ENCODE assay signal across 10 mouse cellular contexts in genomic region chr1:184864381-184864801, GRCm38 (mm10). TPM values are rescaled to one million over a fixed set of nuclear protein-coding genes. Genes with fewer than 3 reads are reported as not detected.
DNase-seq lines count a peak whose midpoint lies in the region; ATAC-seq lines count a peak whose summit lies in the region.
"Had no signal": no experiment of that assay in that cellular context is flagged by ENCODE, and none has a peak within 500 bp of the region (broad histone marks: within the 10 kb centered on the region; RNA-seq: fewer than 3 reads in every experiment).

No protein-coding gene starts in this region.

- H3K27me3 ChIP-seq in neural tube, embryonic 13.5 days = peaks cover 15% of the 10 kb centered on the region
- H3K27me3 ChIP-seq in heart, embryonic 15.5 days = no peaks in the 10 kb centered on the region
- no peaks in the 10 kb centered on the region for H3K27me3 ChIP-seq in stomach, embryonic 16.5 days (ENCODE audit: control insufficient read depth, insufficient read depth, low read length)
- H3K27me3 ChIP-seq in forebrain, embryonic 14.5 days (replicated peaks; ENCODE audit: control insufficient read depth, insufficient read depth, low read length) = no peaks in the 10 kb centered on the region; the same call in 1 of the 2 replicates

- H3K4me1 ChIP-seq in neural tube, embryonic 13.5 days (replicated peaks) = no peaks in the 10 kb centered on the region
- H3K4me1 ChIP-seq in heart, embryonic 15.5 days (replicated peaks) = 0 out of 2 replicates have a peak, but pooled peaks cover 3% of the 10 kb centered on the region
- H3K4me1 ChIP-seq in stomach, embryonic 16.5 days (ENCODE audit: control insufficient read depth, insufficient read depth, low read length) = no peaks in the 10 kb centered on the region
- no peaks in the 10 kb centered on the region for H3K4me1 ChIP-seq in forebrain, embryonic 14.5 days (ENCODE audit: control insufficient read depth, insufficient read depth, low read length)

- H3K4me2 ChIP-seq in neural tube, embryonic 13.5 days = no peak overlapping the region
- H3K4me2 ChIP-seq in heart, embryonic 15.5 days = no peak overlapping the region
- no peak overlapping the region for H3K4me2 ChIP-seq in stomach, embryonic 16.5 days (ENCODE audit: low read depth, low read length)
- no peak overlapping the region for H3K4me2 ChIP-seq in forebrain, embryonic 14.5 days (ENCODE audit: low read length)
- H3K4me2 ChIP-seq: neural tube, embryonic 12.5 days had no signal

- 27% methylated on average over 7 of the region's 7 CpGs for WGBS in neural tube, embryonic 13.5 days
- whole genome bisulfite sequencing in heart, embryonic 15.5 days = 36% methylated on average over 7 of the region's 7 CpGs
- WGBS in stomach, embryonic 16.5 days = 42% methylated on average over 7 of the region's 7 CpGs
- 16% methylated on average over 7 of the region's 7 CpGs for WGBS in forebrain, embryonic 14.5 days

- H3K9ac ChIP-seq in neural tube, embryonic 13.5 days = no peak overlapping the region
- no peak overlapping the region for H3K9ac ChIP-seq in heart, embryonic 15.5 days
- no peak overlapping the region for H3K9ac ChIP-seq in stomach, embryonic 16.5 days (ENCODE audit: low read length)
- H3K9ac ChIP-seq in forebrain, embryonic 14.5 days (ENCODE audit: low read length) = no peak overlapping the region
- H3K9ac ChIP-seq: neural tube, embryonic 12.5 days had no signal

- H3K36me3 ChIP-seq in neural tube, embryonic 13.5 days = no peaks in the 10 kb centered on the region
- H3K36me3 ChIP-seq in heart, embryonic 15.5 days = no peaks in the 10 kb centered on the region
- no peaks in the 10 kb centered on the region for H3K36me3 ChIP-seq in stomach, embryonic 16.5 days (ENCODE audit: control insufficient read depth, insufficient read depth, low read length)
- no peaks in the 10 kb centered on the region for H3K36me3 ChIP-seq in forebrain, embryonic 14.5 days (ENCODE audit: control insufficient read depth, insufficient read depth, low read length)
- H3K36me3 ChIP-seq: neural tube, embryonic 12.5 days had no signal

- no peak for DNase-seq in neural tube, embryonic 10.5 days (ENCODE audit: extremely low spot score, low spot score)
- DNase-seq in kidney, postnatal 25 days = peak; percentile 60 to 76
- no peak for DNase-seq in urinary bladder, adult 18-20 months (ENCODE audit: low spot score in 2 of 2)
- no peak for DNase-seq in forebrain, embryonic 14.5 days (ENCODE audit: low spot score)
- no peak for DNase-seq in thymus, postnatal 14 days
- DNase-seq: cerebellum, adult 8-10 months had no signal

- no peak overlapping the region for H3K4me3 ChIP-seq in neural tube, embryonic 13.5 days
- no peak overlapping the region for H3K4me3 ChIP-seq in heart, embryonic 15.5 days
- no peak overlapping the region for H3K4me3 ChIP-seq in stomach, embryonic 16.5 days (replicated peaks; ENCODE audit: low read length)
- no peak overlapping the region for H3K4me3 ChIP-seq in forebrain, embryonic 14.5 days (ENCODE audit: low read depth, low read length)
- H3K4me3 ChIP-seq: neural tube, embryonic 12.5 days had no signal

- H3K9me3 ChIP-seq in neural tube, embryonic 13.5 days = no peaks in the 10 kb centered on the region
- no peaks in the 10 kb centered on the region for H3K9me3 ChIP-seq in heart, embryonic 15.5 days (replicated peaks)
- no peaks in the 10 kb centered on the region for H3K9me3 ChIP-seq in stomach, embryonic 16.5 days (replicated peaks; ENCODE audit: control insufficient read depth, low read length)
- no peaks in the 10 kb centered on the region for H3K9me3 ChIP-seq in forebrain, embryonic 14.5 days (replicated peaks; ENCODE audit: control insufficient read depth, low read length)
- H3K9me3 ChIP-seq: neural tube, embryonic 12.5 days had no signal

- H3K27ac ChIP-seq in neural tube, embryonic 13.5 days (replicated peaks) = peak overlapping the region; percentile 42; the same call in 1 of the 2 replicates
- peak overlapping the region; percentile 55 for H3K27ac ChIP-seq in heart, embryonic 15.5 days
- peak overlapping the region; percentile 11; the same call in 1 of the 2 replicates for H3K27ac ChIP-seq in stomach, embryonic 16.5 days (ENCODE audit: low read length)
- no peak overlapping the region for H3K27ac ChIP-seq in forebrain, embryonic 14.5 days (ENCODE audit: low read depth, low read length)
- H3K27ac ChIP-seq: neural tube, embryonic 12.5 days had no signal

- ATAC-seq in neural tube, embryonic 13.5 days (ENCODE audit: low read depth) = no peak
- ATAC-seq in heart, embryonic 15.5 days (replicated peaks; ENCODE audit: insufficient number of reproducible peaks, insufficient read depth, low FRiP score, low read depth) = peak; percentile 58; the same call in 1 of the 2 replicates
- ATAC-seq in stomach, embryonic 16.5 days (ENCODE audit: insufficient read depth, low FRiP score) = no peak
- no peak for ATAC-seq in forebrain, embryonic 14.5 days

RNA-seq across cellular contexts. Expression of gene Marc2, which starts 18.1 kb away (rescaled TPM):
- polyA plus RNA-seq in neural tube, embryonic 13.5 days (2015; fragmentation: Nextera tagmentation; extraction: Ambion mirVana) = 116 and 124 TPM in 2 replicates
- polyA plus RNA-seq in heart, embryonic 15.5 days (2015; fragmentation: Nextera tagmentation; extraction: Ambion mirVana) = 115 and 120 TPM in 2 replicates
- 218 and 228 TPM in 2 replicates for polyA plus RNA-seq in stomach, embryonic 16.5 days (2015; fragmentation: Nextera tagmentation; extraction: Ambion mirVana)
- polyA plus RNA-seq in forebrain, embryonic 14.5 days (2014; fragmentation: Nextera tagmentation; extraction: Ambion mirVana) = 120 and 132 TPM in 2 replicates

RNA-seq across cellular contexts. Expression of gene C130074G19Rik, which starts 18.6 kb away (rescaled TPM):
- 1.2 and 1.6 TPM in 2 replicates for polyA plus RNA-seq in neural tube, embryonic 13.5 days (2015; fragmentation: Nextera tagmentation; extraction: Ambion mirVana)
- polyA plus RNA-seq in heart, embryonic 15.5 days (2015; fragmentation: Nextera tagmentation; extraction: Ambion mirVana) = 0.93 and 1.4 TPM in 2 replicates
- 1.5 and 2.2 TPM in 2 replicates for polyA plus RNA-seq in stomach, embryonic 16.5 days (2015; fragmentation: Nextera tagmentation; extraction: Ambion mirVana)
- 0.90 and 1.3 TPM in 2 replicates for polyA plus RNA-seq in forebrain, embryonic 14.5 days (2014; fragmentation: Nextera tagmentation; extraction: Ambion mirVana)

RNA-seq across cellular contexts. Expression of gene Marc1, which starts 53.3 kb away (rescaled TPM):
- polyA plus RNA-seq in neural tube, embryonic 13.5 days (2015; fragmentation: Nextera tagmentation; extraction: Ambion mirVana) = not detected in 2 replicates
- 0.39 TPM in 1 of 2 replicates, not detected in the other for polyA plus RNA-seq in heart, embryonic 15.5 days (2015; fragmentation: Nextera tagmentation; extraction: Ambion mirVana)
- polyA plus RNA-seq in stomach, embryonic 16.5 days (2015; fragmentation: Nextera tagmentation; extraction: Ambion mirVana) = 2.1 and 2.7 TPM in 2 replicates
- polyA plus RNA-seq in forebrain, embryonic 14.5 days (2014; fragmentation: Nextera tagmentation; extraction: Ambion mirVana) = not detected in 2 replicates

Comparison
In these comparisons a context has a peak if more than half of its experiments do, and no peak if none do; other contexts are left out.
1. DNase-seq: peak in kidney, postnatal 25 days (2 of 2); none in neural tube, embryonic 10.5 days (single experiment), urinary bladder, adult 18-20 months (0 of 2), forebrain, embryonic 14.5 days (single experiment) and thymus, postnatal 14 days (single experiment).